Mouse (Mus musculus): ENCODE measurements around the gene Wdr95.

Wdr95 gene

GRCm38 (mm10) chr5:149661428-149661827, 132.9 kb downstream of the Wdr95 start:
- DNase-seq (ENCODE audit: low spot score in 2 of 2), result no peak
